Mouse (Mus musculus) midbrain, embryonic 14.5 days (tissue): ENCODE results near the gene Crygb. TPM values are rescaled to one million over a fixed set of nuclear protein-coding genes. Genes with fewer than 3 reads are reported as not detected.

Source experiments
- ATAC-seq: fragments of 200-750 bp; cut with Nextera tagmentation; 2 replicates; pipeline ENCODE4 v1.8.0; 2017; ENCODE audit warnings: moderate number of reproducible peaks, moderate library complexity; ENCODE audit not compliant: low FRiP score, low TSS enrichment
- DNase-seq: peaks from one replicate; pipeline ENCODE4 v3.0.0-alpha.2; 2015
- H3K27ac ChIP-seq: fragments of 300-500 bp; sonication (generic); replicated peaks from 2 replicates; pipeline ENCODE4 v1.5.1; 2014; ENCODE audit warnings: mild to moderate bottlenecking, low read depth, low read length, moderate library complexity
- H3K27me3 ChIP-seq: fragments of 300-500 bp; sonication (generic); 2 replicates; pipeline ENCODE4 v1.6.1; 2014; ENCODE audit warnings: low read length, control low read depth, mixed read lengths; ENCODE audit not compliant: control insufficient read depth, insufficient read depth
- H3K36me3 ChIP-seq: fragments of 300-500 bp; sonication (generic); 2 replicates; pipeline ENCODE4 v1.6.1; 2014; ENCODE audit warnings: low read length, control low read depth; ENCODE audit not compliant: control insufficient read depth, insufficient read depth
- H3K4me1 ChIP-seq: fragments of 300-500 bp; sonication (generic); 2 replicates; pipeline ENCODE4 v1.6.1; 2014; ENCODE audit warnings: mild to moderate bottlenecking, antibody characterized with exemption, low read length, control low read depth; ENCODE audit not compliant: control insufficient read depth, insufficient read depth
- H3K4me2 ChIP-seq: fragments of 300-500 bp; sonication (generic); 2 replicates; pipeline ENCODE4 v1.6.1; 2014; ENCODE audit warnings: mild to moderate bottlenecking, low read length, moderate library complexity
- H3K4me3 ChIP-seq: fragments of 300-500 bp; sonication (generic); replicated peaks from 2 replicates; pipeline ENCODE4 v1.5.1; 2014; ENCODE audit warnings: low read depth, low read length
- H3K9ac ChIP-seq: fragments of 300-500 bp; sonication (generic); replicated peaks from 2 replicates; pipeline ENCODE4 v1.6.1; 2014; ENCODE audit warnings: mild to moderate bottlenecking, low read length, moderate library complexity
- H3K9me3 ChIP-seq: fragments of 300-500 bp; sonication (generic); 2 replicates; pipeline ENCODE4 v1.6.1; 2016; ENCODE audit warnings: low read length, control low read depth, mixed read lengths; ENCODE audit not compliant: control insufficient read depth
- polyA plus RNA-seq: library from polyadenylated mRNA; unstranded; fragments of >200 nt; fragmentation: Nextera tagmentation; extraction: Ambion mirVana; gene quantifications from 2 replicates; pipeline ENCODE4 v1.2.1, GENCODE M21; 2014

The Crygb gene
- polyA plus RNA-seq, 1 experiment from 2014 or later, result not detected

DNA sequence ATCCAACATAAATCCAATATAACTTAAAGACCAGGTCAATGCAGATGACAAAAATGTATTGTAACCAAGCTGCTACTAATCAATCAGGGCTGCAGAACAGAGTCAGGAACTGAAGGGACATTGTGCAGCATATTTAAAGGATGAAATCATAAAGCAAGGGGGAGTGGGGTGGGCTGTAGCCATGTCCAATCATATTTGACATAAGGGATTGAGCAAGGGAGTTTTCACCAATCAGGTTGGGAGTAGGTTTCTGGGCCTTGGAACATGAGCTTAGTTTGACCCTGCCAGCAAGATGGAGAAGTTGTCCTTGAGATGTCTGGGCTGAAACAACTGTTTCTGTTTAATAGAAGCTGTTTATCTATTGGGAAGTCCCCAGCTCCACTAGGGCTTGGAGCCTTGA, 49.4 kb downstream of the Crygb start, which contains the start of gene Akr1cl:
Akr1cl (minus strand) TSS at position 119 of the 400 bp plus-strand sequence.
- no peak for ATAC-seq
- Histone ChIP-seq H3K4me2 (no peak within 1 kb of the TSS), H3K9ac (no peak within 1 kb of the TSS), H3K4me1 (no peaks in the 10 kb centered on the region), H3K4me3 (no peak within 1 kb of the TSS), H3K9me3 (no peaks in the 10 kb centered on the region), H3K27ac (no peak within 1 kb of the TSS), H3K27me3 (no peaks in the 10 kb centered on the region), H3K36me3 (no peaks in the 10 kb centered on the region)
- DNase-seq, result no peak

Other genes starting within 250 kb of the Crygb start
- gene Plekhm3, start 125.5 kb downstream of the Crygb start, polyA plus RNA-seq, result 11.7 and 12.3 TPM in 2 replicates
- not detected in 2 replicates for gene Akr1cl, start 49.5 kb downstream of the Crygb start, polyA plus RNA-seq
- not detected in 2 replicates for gene Cryge, start 31.1 kb downstream of the Crygb start, polyA plus RNA-seq
- not detected in 2 replicates for gene Crygd, start 18.8 kb downstream of the Crygb start, polyA plus RNA-seq
- gene Crygc, start 8.6 kb downstream of the Crygb start, polyA plus RNA-seq, result not detected in 2 replicates
- gene Cryga, start 21.1 kb upstream of the Crygb start, polyA plus RNA-seq, result not detected in 2 replicates
- not detected in 2 replicates for gene Gm28845, start 37.3 kb upstream of the Crygb start, polyA plus RNA-seq
- gene D630023F18Rik, start 40.9 kb upstream of the Crygb start, polyA plus RNA-seq, result 0.57 and 0.80 TPM in 2 replicates
- 494 and 592 TPM in 2 replicates for gene Idh1, start 104.2 kb upstream of the Crygb start, polyA plus RNA-seq
- 18.8 and 22.4 TPM in 2 replicates for gene Pikfyve, start 104.4 kb upstream of the Crygb start, polyA plus RNA-seq
- gene Pth2r, start 199.8 kb upstream of the Crygb start, polyA plus RNA-seq, result 0.93 and 1.1 TPM in 2 replicates